Mouse (Mus musculus) adrenal gland, postnatal 10 days (tissue): ENCODE data around the gene Bace2. TPM values are rescaled to one million over a fixed set of nuclear protein-coding genes. Genes with fewer than 3 reads are reported as not detected.
A peak's percentile ranks its signal among the peaks of the same experiment; 100 is the strongest.

ENCODE experiments used
- DNase-seq: peaks from one replicate; pipeline ENCODE4 v3.0.0; 2021; ENCODE audit warnings: mixed read lengths
- total RNA-seq, 2 experiments: library from RNA; stranded (reverse); gene quantifications; 2 replicates each; pipeline ENCODE4 v1.2.3; 2021

Bace2 gene
- total RNA-seq, 2 experiments from 2014 or later: 16.5 to 18.7 TPM

- no peak for DNase-seq
These were observed 111.7 kb downstream of the Bace2 start for GRCm38 (mm10) chr16:97467993-97468791.

GRCm38 (mm10) chr16:97474671-97475070 is 118.1 kb downstream of the Bace2 start:
- no peak for DNase-seq

GRCm38 (mm10) chr16:97475581-97475980 is 119.0 kb downstream of the Bace2 start:
- DNase-seq: peak; percentile 82

GRCm38 (mm10) chr16:97476524-97476923 is 120.0 kb downstream of the Bace2 start:
- no peak for DNase-seq

GRCm38 (mm10) chr16:97478655-97479054 is 122.1 kb downstream of the Bace2 start:
- no peak for DNase-seq

DNA sequence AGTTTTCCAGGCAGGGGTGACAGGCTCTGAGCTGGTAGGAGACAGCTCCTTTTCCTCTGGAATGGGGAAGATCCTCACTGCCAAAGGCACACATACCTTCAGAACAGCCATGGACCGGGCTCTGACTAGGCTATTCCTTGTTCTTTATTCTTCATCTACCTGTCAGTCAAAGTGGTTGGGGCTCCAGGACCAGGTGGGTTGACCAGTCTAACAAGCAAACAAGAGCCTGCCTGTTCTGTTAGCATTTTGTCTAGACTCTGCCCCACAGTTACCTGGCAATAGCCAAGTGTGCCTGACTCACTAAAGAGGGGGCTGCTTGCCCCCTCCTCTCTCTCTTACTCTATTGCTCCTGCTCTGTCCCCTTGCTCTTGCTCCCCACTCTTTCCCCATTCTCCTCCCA is 135.8 kb downstream of the Bace2 start:
- no peak for DNase-seq

Other genes starting within 250 kb of the Bace2 start
- under 1 TPM; 0.18 to 0.24 TPM for gene Dscam, start 186.0 kb upstream of the Bace2 start, total RNA-seq
- gene Mx1, start 106.2 kb downstream of the Bace2 start, total RNA-seq: 1 to 10 TPM in 1 of 2 experiments, under 1 TPM in 1; 0.61 to 1.7 TPM
- gene Fam3b, start 158.1 kb downstream of the Bace2 start, total RNA-seq: under 1 TPM in 1 of 2 experiments, not detected in 1; 0.36 TPM